Mouse (Mus musculus) kidney, embryonic 15.5 days (tissue): ENCODE data around the gene Bach2. TPM values are rescaled to one million over a fixed set of nuclear protein-coding genes. Genes with fewer than 3 reads are reported as not detected.

Experiments
- ATAC-seq: fragments of 200-750 bp; cut with Nextera tagmentation; replicated peaks from 2 replicates; pipeline ENCODE4 v1.8.0; 2017; ENCODE audit warnings: moderate TSS enrichment; ENCODE audit not compliant: low FRiP score
- H3K27ac ChIP-seq: fragments of 300-500 bp; sonication (generic); 2 replicates; pipeline ENCODE4 v1.5.1; 2015; ENCODE audit warnings: mild to moderate bottlenecking, inconsistent platforms
- H3K27me3 ChIP-seq: fragments of 300-500 bp; sonication (generic); 2 replicates; pipeline ENCODE4 v1.6.1; 2015; ENCODE audit warnings: inconsistent platforms
- H3K36me3 ChIP-seq: fragments of 300-500 bp; sonication (generic); 2 replicates; pipeline ENCODE4 v1.6.1; 2015; ENCODE audit warnings: inconsistent platforms
- H3K4me1 ChIP-seq: fragments of 300-500 bp; sonication (generic); 2 replicates; pipeline ENCODE4 v1.6.1; 2015; ENCODE audit warnings: inconsistent platforms
- H3K4me2 ChIP-seq: fragments of 300-500 bp; sonication (generic); 2 replicates; pipeline ENCODE4 v1.6.1; 2015; ENCODE audit warnings: moderate library complexity, mild to moderate bottlenecking, inconsistent platforms
- H3K4me3 ChIP-seq: fragments of 300-500 bp; sonication (generic); replicated peaks from 2 replicates; pipeline ENCODE4 v1.5.1; 2015; ENCODE audit warnings: mild to moderate bottlenecking, inconsistent platforms
- H3K9ac ChIP-seq: fragments of 300-500 bp; sonication (generic); 2 replicates; pipeline ENCODE4 v1.6.1; 2015; ENCODE audit warnings: mild to moderate bottlenecking, inconsistent platforms
- H3K9me3 ChIP-seq: fragments of 300-500 bp; sonication (generic); replicated peaks from 2 replicates; pipeline ENCODE4 v1.6.1; 2016; ENCODE audit warnings: inconsistent platforms
- WGBS: fragments of 180-500 bp; shearing (Covaris S2); methylation state at CpG from one replicate; pipeline ENCODE4 v1.1.7; 2015; ENCODE audit warnings: mixed read lengths; 5-methylcytosine and 5-hydroxymethylcytosine counted together
- polyA plus RNA-seq: library from polyadenylated mRNA; unstranded; fragments of >200 nt; fragmentation: Nextera tagmentation; extraction: Ambion mirVana; gene quantifications from 2 replicates; pipeline ENCODE4 v1.2.1, GENCODE M21; 2015

Gene Bach2
- polyA plus RNA-seq, 1 experiment from 2014 or later, result 8.8 TPM

GRCm38 (mm10) chr4:32342269-32342668 is 103.7 kb downstream of the Bach2 start:
- Histone ChIP-seq H3K9ac (no peak overlapping the region), H3K36me3 (no peaks in the 10 kb centered on the region), H3K4me1 (peaks cover 18% of the 10 kb centered on the region), H3K27ac (no peak overlapping the region), H3K4me2 (no peak overlapping the region), H3K27me3 (no peaks in the 10 kb centered on the region), H3K4me3 (no peak overlapping the region), H3K9me3 (no peaks in the 10 kb centered on the region)
- WGBS, result 77% methylated on average over 7 of the region's 7 CpGs
- no peak for ATAC-seq

GRCm38 (mm10) chr4:32343256-32344165 is 104.9 kb downstream of the Bach2 start:
- H3K27me3 ChIP-seq, result no peaks in the 10 kb centered on the region
- no peak; the same call in 1 of the 2 replicates for ATAC-seq
- no peaks in the 10 kb centered on the region for H3K36me3 ChIP-seq
- no peak overlapping the region for H3K4me2 ChIP-seq
- H3K27ac ChIP-seq, result peak overlapping the region; percentile 28; the same call in 1 of the 2 replicates
- no peak overlapping the region for H3K4me3 ChIP-seq
- H3K9ac ChIP-seq, result no peak overlapping the region
- H3K4me1 ChIP-seq, result peaks cover 9% of the 10 kb centered on the region
- WGBS, result 50% methylated on average over 14 of the region's 14 CpGs
- no peaks in the 10 kb centered on the region for H3K9me3 ChIP-seq

GRCm38 (mm10) chr4:32344276-32344675 is 105.7 kb downstream of the Bach2 start:
- H3K4me3 ChIP-seq, result no peak overlapping the region
- peaks cover 9% of the 10 kb centered on the region for H3K4me1 ChIP-seq
- no peaks in the 10 kb centered on the region for H3K36me3 ChIP-seq
- no peak overlapping the region for H3K9ac ChIP-seq
- WGBS, result 82% methylated on average over 9 of the region's 9 CpGs
- no peaks in the 10 kb centered on the region for H3K9me3 ChIP-seq
- ATAC-seq, result no peak
- H3K27me3 ChIP-seq, result no peaks in the 10 kb centered on the region
- no peak overlapping the region for H3K27ac ChIP-seq
- no peak overlapping the region for H3K4me2 ChIP-seq

- 51% methylated on average over 6 of the region's 6 CpGs for WGBS
- H3K27ac ChIP-seq, result no peak overlapping the region
- no peak overlapping the region for H3K4me3 ChIP-seq
- H3K9ac ChIP-seq, result no peak overlapping the region
- no peaks in the 10 kb centered on the region for H3K36me3 ChIP-seq
- H3K4me1 ChIP-seq, result peaks cover 17% of the 10 kb centered on the region
- no peaks in the 10 kb centered on the region for H3K27me3 ChIP-seq
- H3K4me2 ChIP-seq, result no peak overlapping the region
- no peak for ATAC-seq
- no peaks in the 10 kb centered on the region for H3K9me3 ChIP-seq
Observed at GRCm38 (mm10) chr4:32347202-32347601, 108.6 kb downstream of the Bach2 start.

GRCm38 (mm10) chr4:32347711-32348110 is 109.1 kb downstream of the Bach2 start:
- WGBS, result 75% methylated on average over 5 of the region's 5 CpGs
- peaks cover 21% of the 10 kb centered on the region for H3K4me1 ChIP-seq
- no peak for ATAC-seq

GRCm38 (mm10) chr4:32349361-32349760 is 110.8 kb downstream of the Bach2 start:
- ATAC-seq, result no peak
- 92% methylated on average over 5 of the region's 5 CpGs for WGBS

More at GRCm38 (mm10) chr4:32347711-32348110, 109.1 kb downstream of the Bach2 start:
- no peak overlapping the region for H3K9ac ChIP-seq
- no peak overlapping the region for H3K4me2 ChIP-seq
- H3K27ac ChIP-seq, result no peak overlapping the region
- H3K4me3 ChIP-seq, result no peak overlapping the region
- H3K36me3 ChIP-seq, result no peaks in the 10 kb centered on the region
- H3K27me3 ChIP-seq, result no peaks in the 10 kb centered on the region
- no peaks in the 10 kb centered on the region for H3K9me3 ChIP-seq

GRCm38 (mm10) chr4:32351236-32351635 is 112.6 kb downstream of the Bach2 start:
- Histone ChIP-seq H3K36me3 (no peaks in the 10 kb centered on the region), H3K9ac (no peak overlapping the region), H3K4me1 (peaks cover 18% of the 10 kb centered on the region), H3K4me3 (no peak overlapping the region), H3K9me3 (no peaks in the 10 kb centered on the region), H3K4me2 (0 out of 2 replicates have a peak overlapping the region, but pooled peaks have one; percentile 10), H3K27me3 (no peaks in the 10 kb centered on the region), H3K27ac (no peak overlapping the region; the same call in 1 of the 2 replicates)
- WGBS, result 28% methylated on average over 10 of the region's 10 CpGs
- no peak; the same call in 1 of the 2 replicates for ATAC-seq

More at GRCm38 (mm10) chr4:32349361-32349760, 110.8 kb downstream of the Bach2 start:
- no peaks in the 10 kb centered on the region for H3K27me3 ChIP-seq
- no peaks in the 10 kb centered on the region for H3K9me3 ChIP-seq
- H3K27ac ChIP-seq, result no peak overlapping the region
- H3K4me2 ChIP-seq, result no peak overlapping the region
- H3K4me3 ChIP-seq, result no peak overlapping the region
- H3K9ac ChIP-seq, result no peak overlapping the region
- peaks cover 18% of the 10 kb centered on the region for H3K4me1 ChIP-seq
- no peaks in the 10 kb centered on the region for H3K36me3 ChIP-seq

- 67% methylated on average over 18 of the region's 18 CpGs for WGBS
- H3K4me1 ChIP-seq, result peaks cover 18% of the 10 kb centered on the region
- H3K4me2 ChIP-seq, result peak overlapping the region; percentile 10; the same call in 1 of the 2 replicates
- H3K9me3 ChIP-seq, result no peaks in the 10 kb centered on the region
- H3K27ac ChIP-seq, result no peak overlapping the region; the same call in 1 of the 2 replicates
- no peaks in the 10 kb centered on the region for H3K27me3 ChIP-seq
- no peak overlapping the region for H3K9ac ChIP-seq
- ATAC-seq, result no peak
- no peak overlapping the region for H3K4me3 ChIP-seq
- no peaks in the 10 kb centered on the region for H3K36me3 ChIP-seq
Observed at GRCm38 (mm10) chr4:32351661-32352246, 113.2 kb downstream of the Bach2 start.

GRCm38 (mm10) chr4:32352442-32352841 is 113.8 kb downstream of the Bach2 start:
- Histone ChIP-seq H3K4me2 (no peak overlapping the region), H3K4me3 (no peak overlapping the region), H3K36me3 (no peaks in the 10 kb centered on the region), H3K27ac (0 out of 2 replicates have a peak overlapping the region, but pooled peaks have one; percentile 9), H3K27me3 (no peaks in the 10 kb centered on the region), H3K9me3 (no peaks in the 10 kb centered on the region), H3K4me1 (peaks cover 18% of the 10 kb centered on the region), H3K9ac (no peak overlapping the region)
- 49% methylated on average over 8 of the region's 8 CpGs for WGBS
- no peak for ATAC-seq

GRCm38 (mm10) chr4:32352842-32353241 is 114.2 kb downstream of the Bach2 start:
- no peak overlapping the region for H3K9ac ChIP-seq
- H3K27ac ChIP-seq, result 0 out of 2 replicates have a peak overlapping the region, but pooled peaks have one; percentile 9
- no peak overlapping the region for H3K4me3 ChIP-seq
- 21% methylated on average over 4 of the region's 4 CpGs for WGBS
- H3K36me3 ChIP-seq, result no peaks in the 10 kb centered on the region
- peaks cover 18% of the 10 kb centered on the region for H3K4me1 ChIP-seq
- no peaks in the 10 kb centered on the region for H3K9me3 ChIP-seq
- no peak overlapping the region for H3K4me2 ChIP-seq
- peak; percentile 65 for ATAC-seq
- no peaks in the 10 kb centered on the region for H3K27me3 ChIP-seq

GRCm38 (mm10) chr4:32355935-32356617 is 117.5 kb downstream of the Bach2 start:
- 77% methylated on average over 12 of the region's 12 CpGs for WGBS
- Histone ChIP-seq H3K36me3 (no peaks in the 10 kb centered on the region), H3K4me2 (no peak overlapping the region), H3K9me3 (no peaks in the 10 kb centered on the region), H3K4me3 (no peak overlapping the region), H3K4me1 (peaks cover 33% of the 10 kb centered on the region), H3K27ac (no peak overlapping the region), H3K27me3 (no peaks in the 10 kb centered on the region), H3K9ac (no peak overlapping the region)
- ATAC-seq, result no peak
